Mouse (Mus musculus) right cerebral cortex, postnatal 36 days (tissue): ENCODE data around the gene Psma6.
"Not testable (repeated sequence)": the region's sequence is repeated elsewhere in the genome, so short reads cannot be mapped to it uniquely, and the experiment has no call there.

Experiments
- DNase-seq, 2 experiments: peaks; one replicate each; pipeline ENCODE4 v3.0.0; 2022; ENCODE audit warnings: low spot score in 2 of 2, mixed read lengths in 1 of 2

Gene Psma6

DNA sequence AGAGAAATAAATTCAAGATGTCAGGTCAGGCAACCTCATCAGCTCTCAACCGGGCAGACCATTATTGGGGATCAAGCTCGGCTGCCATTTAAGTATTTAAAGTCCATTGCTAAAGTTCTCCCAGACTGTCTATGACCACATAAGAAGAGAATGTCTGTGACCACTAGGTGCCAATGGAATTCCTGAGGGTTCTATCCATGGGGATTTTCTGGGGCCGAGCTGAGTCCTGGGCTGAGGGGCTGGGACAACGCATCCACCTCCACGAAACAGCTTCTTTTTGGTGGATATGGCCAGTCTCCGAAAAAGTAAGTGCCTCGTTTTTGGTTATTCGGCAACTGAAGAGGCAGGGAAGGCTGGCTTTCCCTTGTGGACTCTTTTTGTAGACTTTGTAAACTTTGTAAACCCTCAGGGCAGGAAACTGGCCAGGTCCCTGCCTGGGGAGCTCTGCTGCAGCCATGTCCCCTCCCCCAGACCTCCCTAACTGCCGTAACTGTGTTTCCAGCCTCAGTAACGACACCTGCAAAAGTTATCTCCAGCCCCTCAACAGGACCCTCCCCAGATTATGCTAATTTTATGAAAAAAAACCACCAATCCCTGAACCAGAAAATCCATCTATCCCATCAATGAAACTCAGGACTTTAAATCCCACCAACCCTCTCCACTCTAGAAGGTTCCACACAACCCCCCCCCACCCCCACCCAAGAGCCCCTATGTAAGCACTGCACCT, at the start of gene Psma6:
Gene Psma6, plus strand, starts transcription at position 200 of the 727 bp plus-strand sequence.
- no peak for DNase-seq

DNA sequence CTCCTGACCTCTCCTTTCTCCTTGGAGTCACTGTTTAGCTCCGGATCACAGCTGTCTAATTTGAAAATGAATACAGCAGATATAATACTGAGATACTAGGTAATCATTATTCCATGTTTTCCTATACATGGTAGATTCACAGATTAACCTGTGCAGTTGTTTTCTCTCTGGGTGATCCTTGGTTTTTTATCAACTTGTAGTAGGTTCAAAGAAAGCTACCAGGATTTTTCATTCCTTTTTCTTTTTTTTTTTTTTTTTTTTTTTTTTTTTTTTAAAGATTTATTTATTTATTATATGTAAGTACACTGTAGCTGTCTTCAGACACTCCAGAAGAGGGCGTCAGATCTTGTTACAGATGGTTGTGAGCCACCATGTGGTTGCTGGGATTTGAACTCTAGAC, 45.5 kb upstream of the Psma6 start:
- DNase-seq = not testable (repeated sequence)

DNA sequence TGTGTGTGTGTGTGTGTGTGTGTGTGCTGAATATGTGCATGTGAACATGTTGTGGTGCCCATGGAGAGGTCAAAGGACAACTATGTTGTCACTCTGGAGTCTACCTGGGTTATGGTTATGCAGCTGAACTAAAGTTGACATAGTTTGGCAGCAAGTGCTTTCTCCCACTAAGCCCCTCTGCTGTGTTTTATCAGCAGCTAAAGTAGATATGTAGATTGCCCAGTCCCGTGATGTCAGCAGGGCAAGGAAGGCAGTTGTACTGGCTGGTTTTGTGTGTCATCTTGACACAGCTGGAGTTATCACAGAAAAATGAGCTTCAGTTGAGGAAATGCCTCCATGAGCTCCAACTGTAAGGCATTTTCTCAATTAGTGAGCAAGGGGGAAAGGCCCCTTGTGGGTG, 41.0 kb upstream of the Psma6 start:
- not testable (repeated sequence) for DNase-seq

DNA sequence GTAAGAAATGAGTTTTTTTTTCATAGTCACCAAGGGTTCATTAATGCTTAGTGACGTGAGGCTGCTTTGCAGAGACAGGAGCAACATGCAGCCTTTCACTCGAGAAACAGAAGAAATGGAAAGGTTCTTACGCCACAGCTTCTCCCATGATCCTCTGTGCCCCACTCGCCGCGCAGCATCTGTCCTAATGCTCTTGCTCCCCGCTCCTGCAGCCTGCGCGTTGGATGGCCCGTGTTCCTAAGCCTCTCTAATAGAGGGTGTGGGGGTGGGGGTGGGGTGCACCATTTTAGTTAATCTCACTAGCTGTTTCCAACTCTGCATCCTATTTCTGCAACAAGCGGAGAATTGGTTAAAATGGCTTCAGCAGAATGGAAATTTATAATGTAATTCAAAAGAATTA, 40.0 kb upstream of the Psma6 start:
- no peak for DNase-seq

GRCm38 (mm10) chr12:55344583-55344982, 39.4 kb upstream of the Psma6 start:
- no peak for DNase-seq

DNA sequence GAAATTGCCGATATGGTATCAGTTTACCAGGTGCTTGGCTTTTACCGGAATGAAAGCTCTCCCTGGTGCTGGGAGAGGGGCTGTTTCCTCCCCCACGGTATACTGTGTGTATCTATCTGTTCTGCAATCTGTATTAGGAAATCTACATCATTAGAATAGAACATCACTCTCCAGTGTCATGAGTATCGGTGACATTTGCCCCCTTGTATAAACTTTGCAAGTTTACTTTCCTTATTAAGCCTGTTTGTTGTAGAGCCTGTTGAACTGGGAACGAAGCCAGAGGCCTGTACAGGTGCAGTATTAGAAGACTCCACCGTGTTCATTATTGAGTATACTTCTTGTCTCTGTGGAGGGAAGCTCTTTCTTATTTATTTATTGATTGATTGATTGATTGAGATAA, 30.6 kb upstream of the Psma6 start:
- no peak for DNase-seq

GRCm38 (mm10) chr12:55354904-55355303, 29.1 kb upstream of the Psma6 start:
- DNase-seq = no peak

GRCm38 (mm10) chr12:55357303-55357702, 26.7 kb upstream of the Psma6 start:
- DNase-seq = no peak

- no peak for DNase-seq
Observed at GRCm38 (mm10) chr12:55360929-55361328, 23.1 kb upstream of the Psma6 start.

DNA sequence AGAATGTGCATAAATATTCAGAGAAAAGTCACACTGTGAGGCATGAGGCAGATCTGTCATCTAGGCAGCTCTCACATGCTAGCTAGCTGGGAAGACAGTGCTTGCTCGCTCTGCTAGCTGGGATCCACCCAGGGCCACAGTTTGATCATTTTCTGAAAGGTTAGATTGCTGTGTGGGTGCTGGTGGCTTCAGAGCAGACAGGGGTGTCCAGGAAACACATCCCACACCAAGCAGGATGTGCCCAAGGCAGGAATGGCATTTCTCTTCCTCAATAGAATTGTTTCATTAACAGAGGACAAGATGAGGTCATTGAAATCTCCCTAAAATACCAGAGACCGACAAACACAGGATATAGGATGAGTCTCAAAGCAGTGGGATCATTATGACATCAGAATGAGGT, 18.9 kb upstream of the Psma6 start:
- no peak for DNase-seq

DNA sequence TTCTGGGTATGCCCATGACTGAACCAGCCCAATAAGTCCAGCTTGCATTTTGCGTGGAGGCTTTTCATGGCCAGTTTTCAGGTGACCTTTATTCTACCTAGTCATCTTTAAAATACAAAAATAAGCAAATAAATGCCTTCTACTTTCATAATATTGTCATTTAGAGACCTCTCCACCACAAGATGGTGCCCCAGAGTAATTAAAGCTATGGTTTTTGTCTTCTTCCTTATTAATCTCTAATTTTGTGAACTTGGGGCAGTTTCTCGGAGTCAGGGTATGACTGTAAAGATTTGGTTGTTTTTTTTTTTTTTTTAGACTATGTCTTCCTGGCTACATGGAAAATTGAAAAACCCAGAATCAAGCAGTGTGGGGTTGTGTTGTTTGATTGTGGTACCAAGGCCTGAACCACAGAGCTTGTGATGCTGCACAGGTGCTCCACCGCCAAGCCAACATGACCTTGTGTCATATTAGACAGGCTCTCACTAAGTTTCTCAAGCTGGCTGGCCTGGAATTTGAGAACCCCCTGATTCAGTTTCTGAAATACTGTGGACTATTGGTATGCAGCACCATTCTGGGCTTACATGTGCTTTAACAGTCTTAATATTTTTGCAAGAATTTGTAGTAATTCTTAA, 11.5 kb upstream of the Psma6 start:
- DNase-seq = no peak

GRCm38 (mm10) chr12:55376956-55377609, 6.9 kb upstream of the Psma6 start:
- DNase-seq = no peak

DNA sequence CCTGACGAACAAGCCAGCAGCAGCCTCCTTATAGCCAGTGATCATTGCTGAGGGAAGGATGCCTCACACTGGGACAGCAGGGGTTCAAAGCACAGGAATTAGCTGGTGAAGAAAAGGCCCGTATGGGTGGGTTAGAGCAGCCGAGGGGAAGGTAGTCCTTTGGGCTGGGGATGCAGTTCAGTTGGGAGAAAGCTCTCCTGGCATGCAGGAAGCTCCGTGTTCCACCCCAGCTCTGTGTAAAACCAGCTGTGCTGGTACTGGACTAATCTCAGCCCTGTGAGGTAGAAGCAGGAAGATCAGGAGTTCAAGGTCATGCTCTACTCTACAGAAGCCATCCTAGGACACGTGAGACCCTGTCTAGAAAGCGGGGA, 6.4 kb upstream of the Psma6 start:
- DNase-seq = no peak

- DNase-seq = no peak
Observed at GRCm38 (mm10) chr12:55384826-55385225, 804 bp downstream of the Psma6 start.

DNA sequence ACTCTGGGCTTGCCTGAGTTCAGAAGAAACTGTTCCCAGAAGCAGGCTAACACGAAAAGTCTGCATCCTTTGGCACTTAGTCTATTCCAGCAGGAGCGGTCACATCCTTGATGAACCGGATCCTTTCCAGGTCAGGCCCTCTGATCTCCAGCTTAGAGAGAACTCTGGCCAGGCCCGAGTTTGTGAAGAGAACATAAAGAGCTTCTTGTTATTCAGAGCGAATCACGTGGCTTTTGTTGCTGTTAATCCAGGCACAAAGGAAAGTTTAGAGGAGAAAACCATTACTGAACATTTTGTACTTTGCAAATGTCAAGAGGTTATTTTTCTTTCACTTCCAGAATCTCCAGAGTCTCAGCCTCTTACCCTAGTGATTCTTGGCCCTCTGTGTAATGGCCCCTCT, 1.9 kb downstream of the Psma6 start:
- no peak for DNase-seq

- no peak for DNase-seq
Observed at GRCm38 (mm10) chr12:55386456-55386855, 2.4 kb downstream of the Psma6 start.

DNA sequence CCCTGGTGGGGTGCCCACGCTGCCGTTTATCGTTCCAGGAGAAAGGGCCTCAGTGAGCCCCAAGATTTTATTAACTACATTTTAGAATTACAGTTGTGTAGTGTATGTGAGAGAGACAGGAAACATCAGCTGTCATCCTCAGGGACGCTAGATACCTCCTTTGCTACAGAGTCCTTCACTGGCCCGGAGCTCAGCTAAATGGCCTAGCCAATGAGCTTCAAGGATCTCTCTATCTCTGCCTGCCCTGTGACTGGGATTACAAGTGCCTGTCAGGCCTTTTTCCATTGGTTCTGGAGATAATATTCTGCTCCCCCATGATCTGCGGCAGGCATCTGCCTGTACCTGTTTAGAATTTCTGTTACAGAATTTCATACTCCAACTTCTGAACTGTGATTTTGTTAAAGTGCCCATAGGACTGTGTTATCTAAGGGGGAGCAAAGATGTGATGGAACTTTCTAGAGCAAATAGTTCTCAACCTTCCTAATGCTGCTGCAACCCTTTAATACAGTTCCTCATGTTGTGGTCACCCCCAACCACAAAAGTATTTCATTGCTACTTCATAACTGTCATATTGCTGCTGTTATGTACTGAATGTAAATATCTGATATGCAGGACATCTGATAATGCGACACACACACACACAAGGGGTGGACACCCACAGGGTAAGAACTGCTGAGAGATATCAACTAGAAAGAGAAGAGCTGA, 3.2 kb downstream of the Psma6 start:
- no peak for DNase-seq

- no peak for DNase-seq
Observed at GRCm38 (mm10) chr12:55387788-55388465, 3.9 kb downstream of the Psma6 start.

GRCm38 (mm10) chr12:55388478-55388877, 4.5 kb downstream of the Psma6 start:
- no peak for DNase-seq

DNA sequence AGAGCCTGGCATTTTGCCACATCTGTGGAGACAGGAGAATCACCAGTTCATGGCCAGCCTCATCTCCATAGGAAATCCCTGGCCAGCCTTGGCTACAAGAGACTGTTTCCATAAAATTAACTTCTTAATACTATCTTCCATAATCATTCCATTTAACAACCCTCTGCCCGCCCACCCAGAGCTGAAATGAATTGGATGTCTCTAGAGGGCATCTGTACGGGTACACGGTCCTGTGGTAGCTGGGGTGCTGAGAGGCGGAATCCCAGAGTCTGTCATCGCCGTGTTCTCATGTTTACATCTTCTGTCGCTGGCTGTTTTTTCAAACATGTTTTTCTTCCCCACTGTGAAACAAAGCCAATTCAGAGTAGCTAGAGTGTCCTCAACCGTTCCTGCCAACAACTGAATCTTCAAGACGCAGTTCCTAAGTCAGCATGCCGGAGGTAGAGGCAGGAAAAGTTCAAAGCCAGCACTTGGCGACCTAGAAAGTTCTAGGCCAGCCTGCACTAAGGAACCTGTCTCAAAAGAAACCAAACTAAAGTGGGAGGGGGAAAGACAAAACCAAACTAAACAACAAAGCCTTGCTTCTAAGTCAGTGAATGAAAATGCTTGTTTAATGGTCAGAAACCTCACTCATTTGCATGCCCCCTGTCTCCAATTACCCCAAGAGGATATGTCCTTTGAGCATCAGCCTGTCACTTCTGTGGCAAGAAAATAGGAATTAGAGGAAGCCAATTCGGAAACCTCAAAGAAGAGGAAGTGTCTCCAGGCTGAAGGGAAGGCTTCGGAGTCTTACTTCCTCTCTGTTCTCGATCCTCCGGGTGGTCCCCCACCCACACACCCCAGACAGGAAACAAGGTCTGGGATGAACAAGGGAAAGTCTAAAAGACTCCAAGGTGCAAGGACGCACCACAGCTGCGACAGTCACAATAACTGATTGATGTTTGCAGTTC, 5.4 kb downstream of the Psma6 start:
- no peak for DNase-seq

GRCm38 (mm10) chr12:55392120-55392519, 8.1 kb downstream of the Psma6 start:
- DNase-seq = no peak
